In the genomic region with DNA sequence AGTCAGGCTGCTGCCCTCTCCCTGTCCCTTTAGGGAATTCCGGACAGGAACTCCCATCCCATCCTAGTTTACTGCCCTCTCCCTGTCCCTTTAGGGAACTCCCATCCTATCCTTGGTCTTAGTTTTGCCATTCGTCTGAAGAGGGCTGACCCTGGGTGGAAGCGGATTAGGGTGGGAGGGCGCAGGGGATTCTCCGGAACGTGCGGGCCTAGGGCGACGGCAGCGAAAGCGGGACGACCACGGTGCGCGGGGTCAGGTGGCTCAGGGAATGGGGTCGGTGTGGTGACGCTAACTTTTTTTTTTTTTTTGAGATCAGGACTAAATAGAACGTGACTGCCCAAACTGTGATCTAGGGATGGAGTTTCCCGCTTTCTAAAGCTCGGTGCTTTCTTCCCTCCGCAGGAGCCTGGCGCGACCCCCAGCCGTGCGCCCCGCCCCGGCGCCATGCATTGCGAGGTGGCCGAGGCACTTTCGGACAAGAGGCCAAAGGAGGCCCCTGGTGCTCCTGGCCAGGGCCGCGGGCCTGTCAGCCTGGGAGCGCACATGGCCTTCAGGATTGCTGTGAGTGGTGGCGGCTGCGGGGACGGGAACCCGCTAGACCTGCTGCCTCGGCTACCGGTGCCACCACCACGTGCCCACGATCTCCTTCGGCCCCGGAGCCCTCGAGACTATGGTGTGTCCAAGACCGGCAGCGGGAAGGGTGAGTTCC, we compare ENCODE assay signal across 8 mouse cellular contexts. TPM values are rescaled to one million over a fixed set of nuclear protein-coding genes. Genes with fewer than 3 reads are reported as not detected.
DNase-seq lines count a peak whose midpoint lies in the region; ATAC-seq lines count a peak whose summit lies in the region.

No protein-coding gene starts in this region.

- 3% methylated on average over 45 of the region's 47 CpGs for WGBS in heart, embryonic 14.5 days
- WGBS in embryonic facial prominence, embryonic 13.5 days: 1% methylated on average over 42 of the region's 47 CpGs
- 2% methylated on average over 47 of the region's 47 CpGs for WGBS in kidney, embryonic 16.5 days
- WGBS in neural tube, embryonic 12.5 days: 1% methylated on average over 47 of the region's 47 CpGs

- H3K9ac ChIP-seq in heart, embryonic 14.5 days (ENCODE audit: low read length): peak overlapping the region; percentile 59
- H3K9ac ChIP-seq in embryonic facial prominence, embryonic 13.5 days: peak overlapping the region; percentile 74
- H3K9ac ChIP-seq in kidney, embryonic 16.5 days (replicated peaks; ENCODE audit: low read length): peak overlapping the region; percentile 60
- H3K9ac ChIP-seq in neural tube, embryonic 12.5 days: peak overlapping the region; percentile 72; the same call in 1 of the 2 replicates

- H3K27me3 ChIP-seq in heart, embryonic 14.5 days (ENCODE audit: control insufficient read depth, insufficient read depth, low read length): peaks cover 76% of the 10 kb centered on the region
- H3K27me3 ChIP-seq in embryonic facial prominence, embryonic 13.5 days: peaks cover 58% of the 10 kb centered on the region
- H3K27me3 ChIP-seq in kidney, embryonic 16.5 days (ENCODE audit: insufficient read depth, low read length): peaks cover 66% of the 10 kb centered on the region
- H3K27me3 ChIP-seq in neural tube, embryonic 12.5 days (replicated peaks): peaks cover 66% of the 10 kb centered on the region

- H3K4me1 ChIP-seq in heart, embryonic 14.5 days (ENCODE audit: control insufficient read depth in 2 of 2, insufficient read depth in 2 of 2, low read length in 2 of 2): peaks cover 3 to 15% of the 10 kb centered on the region in 2 experiments; a peak in 3 of 4 replicates
- peaks cover 48% of the 10 kb centered on the region for H3K4me1 ChIP-seq in embryonic facial prominence, embryonic 13.5 days
- peaks cover 26% of the 10 kb centered on the region for H3K4me1 ChIP-seq in kidney, embryonic 16.5 days (ENCODE audit: insufficient read depth, low read length)
- H3K4me1 ChIP-seq in neural tube, embryonic 12.5 days: peaks cover 11% of the 10 kb centered on the region

- H3K9me3 ChIP-seq in heart, embryonic 14.5 days (ENCODE audit: control insufficient read depth, low read length): no peaks in the 10 kb centered on the region
- no peaks in the 10 kb centered on the region for H3K9me3 ChIP-seq in embryonic facial prominence, embryonic 13.5 days
- no peaks in the 10 kb centered on the region for H3K9me3 ChIP-seq in kidney, embryonic 16.5 days (ENCODE audit: low read length)
- H3K9me3 ChIP-seq in neural tube, embryonic 12.5 days: no peaks in the 10 kb centered on the region

- no peak overlapping the region for H3K27ac ChIP-seq in heart, embryonic 14.5 days (replicated peaks in 1 of 2; ENCODE audit: control insufficient read depth in 1 of 2, insufficient read depth in 1 of 2, low read depth in 2 of 2, low read length in 2 of 2)
- peak overlapping the region; percentile 86 for H3K27ac ChIP-seq in embryonic facial prominence, embryonic 13.5 days
- H3K27ac ChIP-seq in kidney, embryonic 16.5 days (ENCODE audit: low read length): no peak overlapping the region
- no peak overlapping the region for H3K27ac ChIP-seq in neural tube, embryonic 12.5 days

- H3K4me2 ChIP-seq in heart, embryonic 14.5 days (ENCODE audit: low read length): peak overlapping the region; percentile 99
- peak overlapping the region; percentile 92 for H3K4me2 ChIP-seq in embryonic facial prominence, embryonic 13.5 days
- peak overlapping the region; percentile 96 for H3K4me2 ChIP-seq in kidney, embryonic 16.5 days (replicated peaks; ENCODE audit: low read depth, low read length)
- H3K4me2 ChIP-seq in neural tube, embryonic 12.5 days (replicated peaks): peak overlapping the region; percentile 97

- H3K36me3 ChIP-seq in heart, embryonic 14.5 days (ENCODE audit: control insufficient read depth, insufficient read depth, low read length): no peaks in the 10 kb centered on the region
- H3K36me3 ChIP-seq in embryonic facial prominence, embryonic 13.5 days: no peaks in the 10 kb centered on the region
- H3K36me3 ChIP-seq in kidney, embryonic 16.5 days (ENCODE audit: insufficient read depth, low read length): no peaks in the 10 kb centered on the region
- H3K36me3 ChIP-seq in neural tube, embryonic 12.5 days: no peaks in the 10 kb centered on the region

- DNase-seq in heart, adult 11 months: no peak
- no peak for DNase-seq in thymus, adult 18-20 months
- DNase-seq in cerebellum, adult 18-20 months: no peak
- no peak for DNase-seq in gastrocnemius, postnatal 10 days

- ATAC-seq in heart, embryonic 14.5 days (ENCODE audit: insufficient number of reproducible peaks, insufficient read depth, low FRiP score, low read depth): no peak
- ATAC-seq in embryonic facial prominence, embryonic 13.5 days (ENCODE audit: insufficient number of reproducible peaks, insufficient read depth, low FRiP score, low TSS enrichment, low read depth): no peak
- ATAC-seq in kidney, embryonic 16.5 days (ENCODE audit: low FRiP score, low TSS enrichment): no peak; the same call in 1 of the 2 replicates
- no peak for ATAC-seq in neural tube, embryonic 12.5 days (ENCODE audit: low FRiP score, low read depth)

- peak overlapping the region; percentile 57 to 65 for H3K4me3 ChIP-seq in heart, embryonic 14.5 days (ENCODE audit: control insufficient read depth in 1 of 2, insufficient read depth in 1 of 2, low read depth in 1 of 2, low read length in 2 of 2)
- peak overlapping the region; percentile 71 for H3K4me3 ChIP-seq in embryonic facial prominence, embryonic 13.5 days
- peak overlapping the region; percentile 65 for H3K4me3 ChIP-seq in kidney, embryonic 16.5 days (ENCODE audit: low read length)
- peak overlapping the region; percentile 64 for H3K4me3 ChIP-seq in neural tube, embryonic 12.5 days

RNA-seq across cellular contexts. Expression of a gene that starts 1.0 kb away (rescaled TPM):
- polyA plus RNA-seq in heart, embryonic 14.5 days (2014; fragmentation: Nextera tagmentation; extraction: Ambion mirVana): 0.31 TPM in 1 of 2 replicates, not detected in the other
- 55.8 and 60.4 TPM in 2 replicates for polyA plus RNA-seq in embryonic facial prominence, embryonic 13.5 days (2015; fragmentation: Nextera tagmentation; extraction: Ambion mirVana)
- polyA plus RNA-seq in kidney, embryonic 16.5 days (2015; fragmentation: Nextera tagmentation; extraction: Ambion mirVana): 4.6 and 5.1 TPM in 2 replicates
- 4.5 and 4.9 TPM in 2 replicates for polyA plus RNA-seq in neural tube, embryonic 12.5 days (2016; fragmentation: Nextera tagmentation; extraction: Ambion mirVana)
- total RNA-seq in gastrocnemius, postnatal 10 days (2021): 1 to 10 TPM in 1 of 2 experiments, under 1 TPM in 1; 0.93 to 1.4 TPM
